12 mouse cellular contexts compared by ENCODE assay signal in the genomic region with DNA sequence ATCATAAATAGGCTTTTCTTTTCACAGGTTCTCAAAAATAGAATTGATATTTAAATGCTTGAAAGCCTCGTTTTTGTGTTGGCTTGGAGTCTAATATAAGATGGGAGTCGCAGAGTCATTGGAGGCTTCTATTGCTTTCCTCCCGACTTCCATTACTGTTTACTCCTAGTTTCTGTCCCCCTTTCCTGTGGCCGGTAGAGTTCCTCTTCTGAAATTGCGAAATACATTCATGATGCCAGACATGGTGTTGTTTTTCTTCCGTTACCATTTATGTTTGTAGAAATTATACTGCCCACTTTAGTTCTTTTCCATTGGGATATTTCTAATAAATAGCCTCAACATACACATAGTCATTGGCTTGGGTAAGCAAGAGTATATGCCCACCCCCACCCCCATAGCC.
"Had no signal": no experiment of that assay in that cellular context is flagged by ENCODE, and none has a peak within 500 bp of the region (broad histone marks: within the 10 kb centered on the region; RNA-seq: fewer than 3 reads in every experiment).

No protein-coding gene starts in this region.

- H3K4me1 ChIP-seq: liver, embryonic 13.5 days had no signal

- H3K9ac ChIP-seq: liver, embryonic 13.5 days; liver, postnatal 0 days; midbrain, embryonic 15.5 days; stomach, embryonic 15.5 days had no signal

- H3K27ac ChIP-seq: left cerebral cortex, adult 2 months; limb, embryonic 10.5 days; liver, embryonic 13.5 days; macrophage; midbrain, embryonic 15.5 days; stomach, embryonic 15.5 days had no signal

- H3K27me3 ChIP-seq: liver, embryonic 13.5 days; midbrain, embryonic 15.5 days; stomach, embryonic 15.5 days had no signal

- ATAC-seq: liver, postnatal 0 days; midbrain, embryonic 15.5 days had no signal

- H3K4me2 ChIP-seq: liver, embryonic 13.5 days; midbrain, embryonic 15.5 days; stomach, embryonic 15.5 days had no signal

- H3K4me3 ChIP-seq: left cerebral cortex, adult 2 months; limb, embryonic 10.5 days; liver, embryonic 13.5 days; midbrain, embryonic 15.5 days; stomach, embryonic 15.5 days had no signal

- H3K36me3 ChIP-seq: limb, embryonic 10.5 days; liver, embryonic 13.5 days; midbrain, embryonic 15.5 days; stomach, embryonic 15.5 days had no signal

- DNase-seq: kidney, adult 8-10 months; kidney, postnatal 25 days; liver, embryonic 13.5 days; liver, postnatal 0 days; right cerebral cortex, postnatal 14 days; thymus, adult 2 months; thymus, postnatal 25 days had no signal

- H3K9me3 ChIP-seq: limb, embryonic 10.5 days; liver, embryonic 13.5 days; midbrain, embryonic 15.5 days; stomach, embryonic 15.5 days had no signal
